Mouse (Mus musculus): ENCODE measurements around the gene Misp. TPM values are rescaled to one million over a fixed set of nuclear protein-coding genes. Genes with fewer than 3 reads are reported as not detected.

Misp gene
- 1 to 10 TPM in 8 of 26 experiments, under 1 TPM in 3, not detected in 15; 0.45 to 2.3 (median 1.3) TPM for total RNA-seq (2018; cell fraction: chromatin; rRNA removed)
- 1 to 10 TPM in 15 of 26 experiments, under 1 TPM in 11; 0.24 to 6.3 (median 1.8) TPM for total RNA-seq (2018; cell fraction: cytosol; rRNA removed)
- total RNA-seq (2018; cell fraction: nucleus; rRNA removed) = 1 to 10 TPM in 16 of 26 experiments, under 1 TPM in 3, not detected in 7; 0.40 to 5.3 (median 2.0) TPM
- polyA plus RNA-seq (2018) = 0.23 to 0.95 TPM (median 0.93 TPM) in 3 replicates

GRCm38 (mm10) chr10:79820782-79821181 is at the start of gene Misp:
Gene Misp, plus strand, starts transcription at chr10:79820989.
- H3K27ac ChIP-seq = no peak within 1 kb of the TSS
- H3K36me3 ChIP-seq (ENCODE audit: inconsistent target) = no peaks in the 10 kb centered on the region
- WGBS (ENCODE audit: missing documents) = 71% methylated on average over 11 of the region's 11 CpGs
- no peaks in the 10 kb centered on the region for H3K79me2 ChIP-seq (ENCODE audit: inconsistent target)
- no peak within 1 kb of the TSS for H3K4me3 ChIP-seq (ENCODE audit: inconsistent target)

GRCm38 (mm10) chr10:79772320-79772719 is 48.5 kb upstream of the Misp start:
- Histone ChIP-seq H3K79me2 (ENCODE audit: inconsistent target) (no peaks in the 10 kb centered on the region), H3K4me3 (ENCODE audit: inconsistent target) (no peak overlapping the region), H3K36me3 (ENCODE audit: inconsistent target) (no peaks in the 10 kb centered on the region), H3K27ac (no peak overlapping the region)
- WGBS (ENCODE audit: missing documents) = 100% methylated on average over 3 of the region's 3 CpGs

- no peaks in the 10 kb centered on the region for H3K79me2 ChIP-seq (ENCODE audit: inconsistent target)
- no peak overlapping the region for H3K4me3 ChIP-seq (ENCODE audit: inconsistent target)
- WGBS (ENCODE audit: missing documents) = 96% methylated on average over 2 of the region's 2 CpGs
- no peaks in the 10 kb centered on the region for H3K36me3 ChIP-seq (ENCODE audit: inconsistent target)
- H3K27ac ChIP-seq = no peak overlapping the region
Measured at GRCm38 (mm10) chr10:79773208-79773607, 47.6 kb upstream of the Misp start.

- no peak overlapping the region for H3K4me3 ChIP-seq (ENCODE audit: inconsistent target)
- no peaks in the 10 kb centered on the region for H3K36me3 ChIP-seq (ENCODE audit: inconsistent target)
- 82% methylated on average over 4 of the region's 5 CpGs for WGBS (ENCODE audit: missing documents)
- H3K79me2 ChIP-seq (ENCODE audit: inconsistent target) = no peaks in the 10 kb centered on the region
- no peak overlapping the region for H3K27ac ChIP-seq
Measured at GRCm38 (mm10) chr10:79774486-79775279, 46.1 kb upstream of the Misp start.

- WGBS (ENCODE audit: missing documents) = 7% methylated on average over 26 of the region's 39 CpGs
- Histone ChIP-seq H3K36me3 (ENCODE audit: inconsistent target) (no peaks in the 10 kb centered on the region), H3K27ac (no peak within 1 kb of the TSS), H3K79me2 (ENCODE audit: inconsistent target) (no peaks in the 10 kb centered on the region), H3K4me3 (ENCODE audit: inconsistent target) (no peak within 1 kb of the TSS)
Measured at GRCm38 (mm10) chr10:79777103-79777531, 43.7 kb upstream of the Misp start, which contains the start of gene Fstl3. Gene Fstl3, plus strand, starts transcription at chr10:79777272.

- WGBS (ENCODE audit: missing documents) = 22% methylated on average over 15 of the region's 15 CpGs
- Histone ChIP-seq H3K36me3 (ENCODE audit: inconsistent target) (no peaks in the 10 kb centered on the region), H3K27ac (no peak overlapping the region), H3K4me3 (ENCODE audit: inconsistent target) (no peak overlapping the region), H3K79me2 (ENCODE audit: inconsistent target) (no peaks in the 10 kb centered on the region)
Measured at GRCm38 (mm10) chr10:79778006-79778405, 42.8 kb upstream of the Misp start.

- no peaks in the 10 kb centered on the region for H3K36me3 ChIP-seq (ENCODE audit: inconsistent target)
- H3K79me2 ChIP-seq (ENCODE audit: inconsistent target) = no peaks in the 10 kb centered on the region
- 31% methylated on average over 2 of the region's 2 CpGs for WGBS (ENCODE audit: missing documents)
- H3K4me3 ChIP-seq (ENCODE audit: inconsistent target) = no peak overlapping the region
- H3K27ac ChIP-seq = no peak overlapping the region
Measured at GRCm38 (mm10) chr10:79779193-79779592, 41.6 kb upstream of the Misp start.

GRCm38 (mm10) chr10:79779784-79780663 is 40.8 kb upstream of the Misp start:
- no peak overlapping the region for H3K27ac ChIP-seq
- 2% methylated on average over 48 of the region's 55 CpGs for WGBS (ENCODE audit: missing documents)
- peak overlapping the region; percentile 22 for H3K4me3 ChIP-seq (ENCODE audit: inconsistent target)
- no peaks in the 10 kb centered on the region for H3K79me2 ChIP-seq (ENCODE audit: inconsistent target)
- H3K36me3 ChIP-seq (ENCODE audit: inconsistent target) = no peaks in the 10 kb centered on the region

GRCm38 (mm10) chr10:79780664-79781015 is 40.1 kb upstream of the Misp start:
- no peak overlapping the region for H3K27ac ChIP-seq
- no peaks in the 10 kb centered on the region for H3K36me3 ChIP-seq (ENCODE audit: inconsistent target)
- WGBS (ENCODE audit: missing documents) = 2% methylated on average over 13 of the region's 13 CpGs
- H3K4me3 ChIP-seq (ENCODE audit: inconsistent target) = peak overlapping the region; percentile 22
- H3K79me2 ChIP-seq (ENCODE audit: inconsistent target) = no peaks in the 10 kb centered on the region

GRCm38 (mm10) chr10:79781139-79781538 is 39.6 kb upstream of the Misp start:
- Histone ChIP-seq H3K4me3 (ENCODE audit: inconsistent target) (peak overlapping the region; percentile 22), H3K36me3 (ENCODE audit: inconsistent target) (no peaks in the 10 kb centered on the region), H3K79me2 (ENCODE audit: inconsistent target) (no peaks in the 10 kb centered on the region), H3K27ac (no peak overlapping the region)
- 39% methylated on average over 21 of the region's 21 CpGs for WGBS (ENCODE audit: missing documents)

- H3K4me3 ChIP-seq (ENCODE audit: inconsistent target) = no peak overlapping the region
- H3K79me2 ChIP-seq (ENCODE audit: inconsistent target) = no peaks in the 10 kb centered on the region
- H3K36me3 ChIP-seq (ENCODE audit: inconsistent target) = no peaks in the 10 kb centered on the region
- H3K27ac ChIP-seq = no peak overlapping the region
- WGBS (ENCODE audit: missing documents) = 91% methylated on average over 5 of the region's 5 CpGs
Measured at GRCm38 (mm10) chr10:79781956-79782355, 38.8 kb upstream of the Misp start.

GRCm38 (mm10) chr10:79783050-79783449 is 37.7 kb upstream of the Misp start:
- no peak overlapping the region for H3K4me3 ChIP-seq (ENCODE audit: inconsistent target)
- H3K27ac ChIP-seq = no peak overlapping the region
- 76% methylated on average over 7 of the region's 7 CpGs for WGBS (ENCODE audit: missing documents)
- H3K36me3 ChIP-seq (ENCODE audit: inconsistent target) = no peaks in the 10 kb centered on the region
- no peaks in the 10 kb centered on the region for H3K79me2 ChIP-seq (ENCODE audit: inconsistent target)

- Histone ChIP-seq H3K36me3 (ENCODE audit: inconsistent target) (no peaks in the 10 kb centered on the region), H3K27ac (no peak overlapping the region), H3K79me2 (ENCODE audit: inconsistent target) (no peaks in the 10 kb centered on the region), H3K4me3 (ENCODE audit: inconsistent target) (no peak overlapping the region)
- WGBS (ENCODE audit: missing documents) = 82% methylated on average over 27 of the region's 27 CpGs
Measured at GRCm38 (mm10) chr10:79783920-79784800, 36.6 kb upstream of the Misp start.
